Mouse (Mus musculus) yolk sac, embryonic 10.5 days (tissue): ENCODE data around the gene Wdr81.

Experiments used
- DNase-seq: peaks from one replicate; pipeline ENCODE4 v3.0.0-alpha.2; 2017; ENCODE audit warnings: low spot score

The Wdr81 gene

DNA sequence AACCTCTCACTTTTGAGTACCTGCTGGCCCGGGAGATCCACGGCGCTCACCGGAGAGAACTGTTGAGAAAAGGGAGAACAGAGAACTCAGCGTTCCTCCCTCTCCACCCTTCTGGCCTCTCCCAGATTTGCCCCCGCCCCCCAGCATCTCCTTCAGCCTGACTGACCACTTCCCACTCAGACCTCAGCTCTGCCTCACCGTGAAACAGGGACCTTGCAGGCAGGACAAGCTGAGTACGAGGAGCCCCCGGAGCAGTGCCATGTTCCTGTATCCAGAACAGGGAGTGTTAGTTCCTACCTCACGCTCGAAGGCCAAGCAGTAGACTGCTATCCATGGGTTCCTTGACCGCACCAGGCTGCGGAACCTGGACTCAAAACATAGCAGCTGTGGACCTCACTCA lies 16.3 kb downstream of the Wdr81 start:
- DNase-seq = no peak

DNA sequence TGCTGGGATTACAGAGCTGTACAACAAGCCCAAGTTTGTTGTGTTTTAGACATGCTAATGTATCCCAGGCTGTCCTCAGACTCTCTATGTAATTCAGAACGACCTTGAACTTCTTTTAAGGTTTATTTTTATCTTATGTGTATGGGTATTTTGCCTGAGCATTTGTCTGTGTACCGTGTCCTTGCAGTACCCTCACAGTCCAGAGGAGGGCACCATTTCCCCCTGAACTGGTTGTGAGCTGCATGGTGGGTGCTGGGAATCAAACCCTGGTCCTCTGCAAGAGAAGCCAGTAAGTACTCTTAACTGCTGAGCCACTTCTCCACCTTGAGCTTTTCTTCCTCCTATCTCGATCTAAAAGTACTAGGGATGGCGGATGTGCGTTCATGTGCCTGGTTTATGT lies 20.4 kb downstream of the Wdr81 start:
- no peak for DNase-seq

DNA sequence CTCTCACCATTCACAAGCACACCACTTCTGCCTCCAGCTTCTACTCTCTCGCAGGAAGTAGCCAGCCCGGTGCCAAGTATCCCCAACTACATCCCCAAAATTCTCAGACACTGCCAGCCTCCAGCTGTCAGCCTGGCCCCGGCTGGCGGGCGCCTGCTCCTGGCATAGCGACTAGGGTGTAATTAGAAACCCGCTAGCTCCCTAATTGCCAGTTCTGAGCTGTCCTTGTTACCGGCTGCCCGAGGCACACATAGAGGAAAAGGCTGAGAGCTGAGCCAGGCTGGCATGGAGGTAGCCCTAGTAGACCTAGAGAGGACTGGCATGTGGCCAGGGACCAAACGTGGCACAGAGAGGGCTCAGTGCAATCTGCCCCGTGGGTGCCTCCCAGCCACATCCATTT lies 23.2 kb downstream of the Wdr81 start:
- no peak for DNase-seq

DNA sequence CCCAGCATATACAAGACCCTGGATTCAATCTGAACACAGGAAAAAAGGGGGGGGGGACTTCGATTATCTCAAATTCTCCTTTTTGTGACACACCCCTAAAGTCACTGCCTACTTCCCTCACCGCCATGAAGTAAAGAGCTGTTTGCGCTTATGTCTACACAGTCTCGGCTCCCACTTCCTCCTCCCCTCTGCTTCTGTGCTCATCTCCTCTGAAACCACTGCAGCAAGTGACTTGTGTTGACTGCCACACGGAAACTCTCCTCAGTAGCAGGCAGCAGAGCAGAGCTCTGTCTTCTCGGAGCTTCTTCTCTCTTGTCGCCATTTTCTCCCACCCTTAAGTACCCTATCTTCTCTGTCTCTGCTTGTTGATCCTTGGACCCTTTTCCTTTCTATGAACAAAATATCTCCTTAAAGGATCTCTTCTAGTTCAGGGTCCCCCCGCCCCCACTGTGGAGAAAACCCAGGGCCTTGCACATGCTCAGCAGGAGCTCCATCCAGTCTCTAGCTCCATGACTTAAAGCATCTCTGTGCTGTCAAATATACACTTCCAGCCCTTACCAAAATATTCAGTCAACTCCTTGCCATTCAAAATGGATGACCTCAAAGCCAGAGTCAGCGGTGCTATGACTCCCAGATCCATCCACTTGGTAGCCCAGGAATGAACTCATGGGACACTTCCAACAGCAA lies 25.4 kb downstream of the Wdr81 start:
- no peak for DNase-seq

DNA sequence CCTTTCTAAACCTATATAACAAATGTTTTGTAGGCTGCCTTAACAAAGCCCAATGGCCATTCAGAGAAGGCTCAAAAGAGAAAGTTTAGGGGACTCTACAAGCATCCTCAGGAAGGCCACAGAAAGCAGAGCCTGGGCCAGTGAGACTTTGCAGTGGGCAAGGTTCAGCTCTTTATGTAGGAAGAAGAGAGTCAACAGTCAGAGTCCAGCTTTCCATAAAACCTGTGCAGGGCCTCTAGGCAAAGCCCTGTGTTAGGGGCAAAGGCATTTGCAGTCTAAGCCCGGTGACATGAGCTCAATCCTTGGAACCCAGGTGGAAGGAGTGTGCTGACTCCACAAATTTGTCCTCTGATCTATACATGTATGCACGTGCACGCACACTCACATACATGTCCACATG lies 30.1 kb downstream of the Wdr81 start:
- DNase-seq = peak; percentile 56

GRCm38 (mm10) chr11:75424033-75424432 lies 30.5 kb downstream of the Wdr81 start:
- no peak for DNase-seq

DNA sequence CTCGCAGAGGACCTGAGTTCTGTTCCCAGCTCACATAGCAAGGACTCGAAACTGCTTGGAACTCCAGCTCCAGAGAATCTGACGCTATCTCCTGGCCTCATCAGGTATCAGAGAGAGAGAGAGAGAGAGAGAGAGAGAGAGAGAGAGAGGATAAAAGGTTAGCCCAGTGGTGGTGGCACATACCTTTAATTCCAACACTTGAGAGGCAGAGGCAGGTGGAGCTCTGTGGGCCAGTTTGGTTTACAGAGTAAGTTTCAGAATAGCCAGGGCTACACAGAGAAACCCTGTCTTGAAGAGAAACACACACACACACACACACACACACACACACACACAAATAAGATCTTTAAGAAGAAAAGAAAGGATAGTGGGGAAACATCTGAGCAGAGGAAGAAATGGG lies 31.4 kb downstream of the Wdr81 start:
- no peak for DNase-seq

DNA sequence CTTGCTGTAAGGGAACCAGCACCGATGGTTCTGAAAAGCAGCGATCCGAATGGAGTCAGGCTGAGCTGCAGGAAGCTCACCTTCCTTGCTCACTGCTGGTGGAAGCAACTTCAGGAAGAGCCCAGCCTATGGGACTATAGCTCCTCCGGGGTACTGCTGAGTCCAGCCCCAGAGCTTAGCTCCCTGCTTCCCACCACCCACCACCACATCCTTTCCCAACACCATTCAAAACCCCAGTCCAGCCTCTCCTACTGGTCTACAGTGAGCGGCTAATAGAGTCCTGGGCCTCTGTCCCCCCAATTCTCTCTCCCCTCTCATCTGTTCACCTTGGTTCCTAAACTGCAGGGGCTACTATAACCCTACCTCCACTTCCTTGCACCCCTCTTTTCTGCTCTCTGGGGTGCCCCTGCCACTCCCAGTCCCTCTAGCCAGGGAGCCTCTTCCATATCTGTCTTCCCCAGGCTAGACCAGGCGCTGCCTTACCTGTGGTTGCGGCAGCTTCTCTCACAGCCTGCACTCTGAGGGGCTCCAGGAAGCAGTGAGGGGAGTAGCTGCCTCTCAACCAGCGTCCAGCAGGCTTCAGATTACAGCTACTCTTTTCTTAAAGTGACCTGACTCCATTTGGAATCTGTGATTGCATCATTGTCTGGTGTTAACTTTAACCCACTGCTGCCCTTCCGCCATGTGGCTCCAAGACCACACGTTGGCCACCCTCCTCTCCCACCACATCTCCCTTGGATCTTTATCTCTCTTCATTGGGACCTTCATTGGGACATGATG lies 32.3 kb downstream of the Wdr81 start, which contains the start of gene Serpinf1:
TSS of gene Serpinf1 (minus strand) at position 689 of the 780 bp plus-strand sequence.
- DNase-seq = peak; percentile 42

DNA sequence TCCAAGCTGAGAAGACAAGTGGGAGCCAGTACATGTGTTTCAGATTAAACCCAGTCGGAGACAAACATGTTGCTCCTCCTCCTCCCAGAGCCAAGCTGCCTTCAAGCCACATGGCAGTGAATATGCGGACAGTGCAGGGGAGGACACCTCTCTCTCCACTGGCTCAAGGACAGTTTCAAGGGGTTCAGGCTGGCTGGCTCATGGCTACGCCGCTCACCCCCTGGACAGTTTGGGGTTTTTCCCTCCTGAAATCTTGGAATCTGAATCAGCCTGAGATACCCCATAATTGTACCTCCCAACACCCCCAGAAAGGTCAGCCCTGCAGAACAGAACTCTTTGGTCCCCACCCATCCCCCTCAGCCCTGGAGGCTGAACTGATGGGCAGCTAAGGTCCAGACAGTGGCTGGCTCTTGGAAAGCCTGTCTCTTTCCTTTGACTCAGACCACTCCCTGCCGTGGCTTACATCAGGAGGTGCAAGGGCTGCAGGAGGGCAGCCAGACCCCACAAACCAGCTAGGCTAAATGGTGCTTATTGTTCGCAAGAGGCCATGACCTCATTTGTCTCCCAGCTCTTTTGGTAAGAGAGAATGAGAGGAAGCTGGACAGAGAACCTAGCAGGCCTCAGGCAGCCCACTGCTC lies 33.0 kb downstream of the Wdr81 start:
- DNase-seq = no peak

- DNase-seq = no peak
Observed at GRCm38 (mm10) chr11:75420810-75421374, 33.6 kb downstream of the Wdr81 start.

DNA sequence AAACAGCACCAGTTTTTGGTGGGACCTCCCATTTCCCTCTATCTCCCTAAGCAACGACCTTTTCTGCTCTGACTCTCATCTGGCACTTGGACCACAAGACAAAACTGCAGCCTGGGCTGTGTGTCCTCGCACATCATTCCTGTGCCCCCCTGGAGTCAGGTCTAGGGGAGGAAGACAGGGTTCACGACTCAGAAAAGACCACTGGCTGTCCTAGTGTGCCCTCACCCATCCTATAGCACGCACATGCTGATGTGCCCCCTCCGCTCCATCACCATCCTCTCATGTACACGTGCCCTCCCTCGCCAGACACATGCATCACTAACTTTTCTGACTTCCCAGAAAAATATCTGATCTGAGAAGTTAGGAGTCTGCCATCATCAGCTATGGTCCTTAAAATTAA lies 34.5 kb downstream of the Wdr81 start:
- DNase-seq = no peak

GRCm38 (mm10) chr11:75415994-75416393 lies 38.5 kb downstream of the Wdr81 start:
- no peak for DNase-seq

- DNase-seq = no peak
Observed at GRCm38 (mm10) chr11:75415096-75415495, 39.4 kb downstream of the Wdr81 start.

DNA sequence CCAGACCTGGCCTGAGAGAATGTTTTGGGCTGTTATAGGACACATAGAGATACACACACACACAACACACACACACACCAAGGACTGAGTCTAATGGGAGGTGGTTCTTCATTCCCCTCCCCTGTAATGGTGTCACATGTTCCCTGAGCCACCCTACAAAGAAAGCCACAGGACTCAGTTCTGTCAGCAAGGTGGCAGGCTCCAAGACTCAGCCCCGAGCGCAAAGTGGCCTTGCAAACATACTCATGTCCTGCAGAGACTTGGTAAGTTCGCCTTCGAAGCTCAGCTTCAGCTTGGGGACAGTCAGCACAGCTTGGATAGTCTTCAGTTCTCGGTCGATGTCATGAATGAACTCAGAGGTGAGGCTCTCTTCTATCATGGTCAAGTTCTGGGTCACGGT lies 43.9 kb downstream of the Wdr81 start:
- DNase-seq = no peak

DNA sequence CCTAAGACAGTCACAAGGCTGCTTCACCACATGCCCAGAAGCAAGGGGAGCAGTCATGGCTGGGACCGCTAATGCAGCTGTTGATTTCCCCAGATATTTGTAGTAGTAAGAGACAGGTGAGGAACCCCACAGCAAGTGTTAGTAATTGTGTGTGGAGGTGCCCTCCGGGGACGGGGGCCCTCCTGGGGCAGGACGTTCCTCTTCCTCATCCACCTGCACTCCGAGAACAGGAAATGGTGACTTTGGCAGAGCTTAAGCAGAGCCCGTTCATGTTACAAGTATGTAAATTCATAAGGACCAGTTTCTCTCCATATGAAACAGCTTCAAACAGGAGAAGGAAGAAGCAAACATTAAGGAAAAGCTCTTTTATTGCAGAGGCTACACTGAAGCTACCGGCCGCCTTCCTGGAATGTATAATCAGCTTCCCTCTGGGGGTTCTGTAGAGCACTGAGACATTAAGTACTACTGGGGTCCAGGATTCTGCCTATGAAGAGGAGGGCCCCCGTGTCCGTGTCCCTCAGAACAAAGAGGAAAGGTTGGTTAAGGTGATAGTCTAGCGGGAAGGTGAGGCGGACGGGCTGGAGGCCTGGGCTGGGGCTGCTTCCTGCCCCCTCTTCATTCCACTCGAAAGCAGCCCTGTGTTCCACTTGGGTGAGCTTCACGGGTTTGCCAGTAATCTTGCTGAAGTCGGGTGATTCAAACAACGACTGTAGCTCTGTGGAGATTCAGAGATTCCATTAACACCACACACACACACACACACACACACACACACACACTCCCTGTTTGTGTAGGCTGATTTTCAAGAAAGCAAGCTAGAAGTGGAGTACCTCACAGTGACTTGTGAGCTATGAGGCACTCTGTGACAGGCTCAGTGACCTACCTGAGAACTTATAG lies 44.6 kb downstream of the Wdr81 start:
- no peak for DNase-seq

GRCm38 (mm10) chr11:75406865-75407264 lies 47.7 kb downstream of the Wdr81 start:
- no peak for DNase-seq

GRCm38 (mm10) chr11:75406104-75406503 lies 48.4 kb downstream of the Wdr81 start:
- DNase-seq = no peak

DNA sequence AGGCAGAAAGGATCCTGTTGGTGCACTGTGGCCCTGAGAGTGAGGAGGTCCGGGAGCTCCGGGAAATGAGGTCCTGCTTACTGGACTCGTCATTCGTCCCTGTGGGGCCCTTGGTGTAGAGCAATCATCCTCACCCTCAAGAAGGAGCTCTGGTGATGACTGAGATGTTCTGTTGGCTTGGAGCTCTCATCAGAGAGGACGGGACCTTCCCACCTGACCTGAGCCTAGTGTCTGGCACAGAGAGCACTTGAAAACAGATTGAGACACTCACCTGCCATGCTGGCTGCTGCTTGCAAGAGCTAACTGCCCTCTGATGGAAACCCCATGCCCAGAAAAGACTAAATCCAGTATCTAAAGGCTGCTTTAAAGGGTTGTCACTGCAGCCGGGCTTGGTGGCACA lies 49.7 kb downstream of the Wdr81 start:
- DNase-seq = no peak

DNA sequence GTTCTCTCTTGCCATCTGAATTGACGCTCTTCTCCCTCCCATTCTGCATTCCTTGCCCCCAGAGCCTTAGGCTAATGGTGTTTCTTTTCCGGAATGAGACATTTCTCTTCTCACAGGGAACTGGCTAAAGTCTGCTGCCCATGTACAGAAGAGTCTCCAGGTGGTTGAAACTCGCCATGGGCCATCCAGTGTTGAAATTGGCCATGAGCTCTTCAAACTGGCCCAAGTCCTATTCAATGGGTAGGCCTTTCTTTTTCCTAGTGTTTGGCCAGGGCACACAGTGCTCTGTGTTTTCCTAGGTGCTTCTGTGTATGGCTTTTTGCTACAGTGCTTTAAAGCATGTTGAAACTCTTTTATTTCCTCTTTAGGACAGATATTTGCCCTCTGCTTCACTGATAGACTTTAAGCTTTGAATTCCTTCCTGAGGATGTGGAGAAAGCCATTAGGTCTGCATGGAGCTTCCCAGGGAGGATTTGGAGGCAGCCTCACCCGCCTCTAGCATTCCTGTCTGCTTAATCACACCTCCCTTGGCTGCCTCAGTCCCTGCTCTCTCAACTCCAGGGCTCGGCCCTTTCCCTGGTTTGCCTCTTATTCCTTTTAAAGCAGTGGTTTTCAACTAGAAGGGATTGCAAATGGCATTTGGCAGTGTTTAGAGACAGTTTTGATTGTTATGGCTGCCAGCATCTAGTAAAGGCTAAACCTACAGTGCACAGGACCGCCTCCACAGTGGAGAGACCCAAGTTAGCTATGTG lies 51.0 kb downstream of the Wdr81 start:
- peak; percentile 53 for DNase-seq

- DNase-seq = peak; percentile 68
Observed at GRCm38 (mm10) chr11:75402271-75402690, 52.2 kb downstream of the Wdr81 start.

DNA sequence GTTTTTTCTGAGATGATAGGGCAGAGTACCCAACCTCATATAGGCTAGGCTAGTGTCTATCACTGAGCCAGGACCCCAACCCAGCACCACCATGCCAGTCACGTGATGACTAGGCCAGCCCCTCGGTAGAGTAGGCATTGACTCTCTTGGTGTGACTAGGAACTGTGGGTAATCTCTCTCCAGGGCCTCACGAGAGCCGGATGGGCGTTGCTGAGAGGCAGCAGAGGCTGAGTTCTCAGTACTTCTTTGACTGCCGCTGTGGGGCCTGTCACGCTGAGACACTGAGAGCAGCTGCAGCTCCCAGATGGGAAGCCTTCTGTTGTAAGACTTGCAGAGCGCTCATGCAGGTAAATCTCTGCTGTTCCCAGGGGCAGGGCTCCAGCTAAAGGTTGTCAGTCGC lies 54.4 kb downstream of the Wdr81 start:
- no peak for DNase-seq
